In the genomic region with DNA sequence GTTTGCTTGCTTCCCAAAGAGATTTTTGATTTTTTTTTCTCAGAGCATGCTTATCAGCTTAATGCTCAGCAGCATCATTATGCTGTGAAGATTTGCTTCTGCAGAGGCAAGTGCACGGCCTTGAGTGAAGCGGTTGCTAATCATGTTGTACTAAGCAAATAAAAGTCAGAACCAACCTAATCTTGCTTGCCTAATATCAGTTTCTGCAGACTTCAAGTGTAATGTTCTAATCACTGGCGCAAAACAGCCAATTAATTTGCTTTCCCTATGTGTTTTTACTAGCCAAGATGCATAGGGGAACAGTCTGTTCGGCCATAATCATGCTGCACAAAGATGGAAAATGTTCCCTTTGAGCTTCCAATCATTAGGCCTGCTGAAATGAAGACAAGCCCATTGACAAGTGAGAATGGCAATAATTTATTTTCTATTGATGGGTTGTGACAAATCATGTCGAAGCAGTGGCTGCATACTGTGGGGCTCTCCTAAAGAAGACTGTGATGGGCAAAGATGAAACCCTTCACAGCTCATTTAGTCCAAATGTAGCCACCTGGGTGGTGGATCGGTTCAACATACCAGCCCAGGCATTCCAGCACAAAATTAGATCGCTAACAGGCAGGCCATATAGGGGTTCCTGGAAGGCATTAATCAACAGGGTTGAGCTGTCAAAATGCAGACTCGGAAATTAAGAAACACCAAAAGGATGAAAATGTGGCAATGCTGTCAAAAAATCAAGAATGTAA, we compare ENCODE assay signal across 21 mouse cellular contexts.
DNase-seq lines count a peak whose midpoint lies in the region; ATAC-seq and TF ChIP-seq lines count a peak whose summit lies in the region.
"Had no signal": no experiment of that assay in that cellular context is flagged by ENCODE, and none has a peak within 500 bp of the region (broad histone marks: within the 10 kb centered on the region; RNA-seq: fewer than 3 reads in every experiment).

No protein-coding gene starts in this region.

- no peak for TF ChIP-seq CTCF in midbrain, postnatal 0 days (IDR thresholded peaks at IDR 0.05)

- H3K4me2 ChIP-seq in hindbrain, embryonic 11.5 days (replicated peaks; ENCODE audit: low read depth, low read length), result no peak overlapping the region
- H3K4me2 ChIP-seq in forebrain, embryonic 12.5 days, result no peak overlapping the region
- no peak overlapping the region for H3K4me2 ChIP-seq in hindbrain, embryonic 15.5 days
- no peak overlapping the region for H3K4me2 ChIP-seq in midbrain, postnatal 0 days (ENCODE audit: low read depth, low read length, poor library complexity, severe bottlenecking)
- H3K4me2 ChIP-seq: heart, embryonic 11.5 days had no signal

- no peaks in the 10 kb centered on the region for H3K9me3 ChIP-seq in hindbrain, embryonic 11.5 days (ENCODE audit: control insufficient read depth, low read length)
- H3K9me3 ChIP-seq in hindbrain, embryonic 10.5 days, result no peaks in the 10 kb centered on the region
- no peaks in the 10 kb centered on the region for H3K9me3 ChIP-seq in forebrain, embryonic 12.5 days
- no peaks in the 10 kb centered on the region for H3K9me3 ChIP-seq in hindbrain, embryonic 15.5 days
- no peaks in the 10 kb centered on the region for H3K9me3 ChIP-seq in midbrain, postnatal 0 days (ENCODE audit: low read length)

- DNase-seq in hindbrain, embryonic 11.5 days (ENCODE audit: low spot score), result no peak
- DNase-seq in hindbrain, embryonic 10.5 days (ENCODE audit: low spot score), result no peak
- DNase-seq in midbrain, postnatal 0 days (ENCODE audit: low spot score), result peak; percentile 16
- DNase-seq in retina, embryonic 14.5 days (ENCODE audit: low spot score), result no peak
- no peak for DNase-seq in adrenal gland, postnatal 10 days
- DNase-seq in adrenal gland, postnatal 4 days (ENCODE audit: low spot score in 2 of 2), result no peak
- DNase-seq: adrenal gland, postnatal 36 days; cerebellum, postnatal 14 days; gastrocnemius, postnatal 10 days; heart, postnatal 36 days; kidney, postnatal 36 days; left cerebral cortex, postnatal 4 days; lung, postnatal 10 days; right cerebral cortex, postnatal 25 days; thymus, postnatal 4 days had no signal

- no peak overlapping the region for H3K4me3 ChIP-seq in hindbrain, embryonic 11.5 days (ENCODE audit: low read depth, low read length)
- H3K4me3 ChIP-seq in hindbrain, embryonic 10.5 days, result no peak overlapping the region
- H3K4me3 ChIP-seq in forebrain, embryonic 12.5 days (replicated peaks), result no peak overlapping the region
- no peak overlapping the region for H3K4me3 ChIP-seq in hindbrain, embryonic 15.5 days
- H3K4me3 ChIP-seq in midbrain, postnatal 0 days (ENCODE audit: low read depth, low read length), result no peak overlapping the region

- H3K27me3 ChIP-seq in hindbrain, embryonic 11.5 days (ENCODE audit: control insufficient read depth, insufficient read depth, low read length), result no peaks in the 10 kb centered on the region
- no peaks in the 10 kb centered on the region for H3K27me3 ChIP-seq in hindbrain, embryonic 10.5 days (ENCODE audit: insufficient read depth, poor library complexity, severe bottlenecking)
- no peaks in the 10 kb centered on the region for H3K27me3 ChIP-seq in forebrain, embryonic 12.5 days
- H3K27me3 ChIP-seq in hindbrain, embryonic 15.5 days, result no peaks in the 10 kb centered on the region
- no peaks in the 10 kb centered on the region for H3K27me3 ChIP-seq in midbrain, postnatal 0 days (ENCODE audit: insufficient read depth, low read length)

- WGBS in hindbrain, embryonic 11.5 days, result 52% methylated on average over 8 of the region's 8 CpGs
- 72% methylated on average over 8 of the region's 8 CpGs for WGBS in hindbrain, embryonic 10.5 days
- WGBS in forebrain, embryonic 12.5 days, result 47% methylated on average over 8 of the region's 8 CpGs
- WGBS in hindbrain, embryonic 15.5 days, result 44% methylated on average over 8 of the region's 8 CpGs
- WGBS in midbrain, postnatal 0 days, result 44% methylated on average over 8 of the region's 8 CpGs

- H3K4me1 ChIP-seq in hindbrain, embryonic 11.5 days (replicated peaks; ENCODE audit: control insufficient read depth, insufficient read depth, low read length), result no peaks in the 10 kb centered on the region
- H3K4me1 ChIP-seq in hindbrain, embryonic 10.5 days (replicated peaks), result no peaks in the 10 kb centered on the region
- H3K4me1 ChIP-seq in forebrain, embryonic 12.5 days, result peaks cover 6% of the 10 kb centered on the region
- no peaks in the 10 kb centered on the region for H3K4me1 ChIP-seq in hindbrain, embryonic 15.5 days (replicated peaks)
- H3K4me1 ChIP-seq in midbrain, postnatal 0 days (ENCODE audit: insufficient read depth, low read length), result no peaks in the 10 kb centered on the region

- no peak overlapping the region for H3K27ac ChIP-seq in hindbrain, embryonic 11.5 days (ENCODE audit: low read depth, low read length)
- no peak overlapping the region for H3K27ac ChIP-seq in hindbrain, embryonic 10.5 days
- H3K27ac ChIP-seq in forebrain, embryonic 12.5 days, result no peak overlapping the region
- 0 out of 2 replicates have a peak overlapping the region, but pooled peaks have one; percentile 33 for H3K27ac ChIP-seq in hindbrain, embryonic 15.5 days (replicated peaks)
- H3K27ac ChIP-seq in midbrain, postnatal 0 days (ENCODE audit: low read depth, low read length), result no peak overlapping the region
- H3K27ac ChIP-seq: liver, embryonic 14.5 days had no signal

- no peaks in the 10 kb centered on the region for H3K36me3 ChIP-seq in hindbrain, embryonic 11.5 days (ENCODE audit: control insufficient read depth, insufficient read depth, low read length)
- H3K36me3 ChIP-seq in hindbrain, embryonic 10.5 days, result no peaks in the 10 kb centered on the region
- H3K36me3 ChIP-seq in forebrain, embryonic 12.5 days (replicated peaks), result no peaks in the 10 kb centered on the region
- H3K36me3 ChIP-seq in hindbrain, embryonic 15.5 days, result no peaks in the 10 kb centered on the region
- H3K36me3 ChIP-seq in midbrain, postnatal 0 days (ENCODE audit: insufficient read depth, low read length), result no peaks in the 10 kb centered on the region

- peak; percentile 78 for ATAC-seq in hindbrain, embryonic 11.5 days (ENCODE audit: low FRiP score)
- peak; percentile 41; the same call in 1 of the 2 replicates for ATAC-seq in forebrain, embryonic 12.5 days (ENCODE audit: low FRiP score)
- peak; percentile 81 for ATAC-seq in hindbrain, embryonic 15.5 days (ENCODE audit: low FRiP score, low read depth)
- no peak for ATAC-seq in midbrain, postnatal 0 days (ENCODE audit: low FRiP score)
- ATAC-seq: activated CD4-positive, CD25-positive, alpha-beta regulatory T cell, adult 4 months; intestine, postnatal 0 days had no signal

- H3K9ac ChIP-seq in hindbrain, embryonic 11.5 days (ENCODE audit: low read depth, low read length), result no peak overlapping the region
- H3K9ac ChIP-seq in forebrain, embryonic 12.5 days, result no peak overlapping the region
- H3K9ac ChIP-seq in hindbrain, embryonic 15.5 days, result no peak overlapping the region
- H3K9ac ChIP-seq in midbrain, postnatal 0 days (replicated peaks; ENCODE audit: low read length, poor library complexity, severe bottlenecking), result no peak overlapping the region
- H3K9ac ChIP-seq: liver, embryonic 14.5 days had no signal
